Mouse (Mus musculus) thymus, adult 2 months (tissue): ENCODE results near the gene Nrgn. TPM values are rescaled to one million over a fixed set of nuclear protein-coding genes. Genes with fewer than 3 reads are reported as not detected.

Experiments used
- DNase-seq: peaks from one replicate; pipeline ENCODE4 v3.0.0; 2021
- H3K27ac ChIP-seq: fragments of 200-500 bp; 2 replicates; pipeline ENCODE4 v1.5.1; 2012; ENCODE audit warnings: low read length, control low read depth; ENCODE audit not compliant: control insufficient read depth, insufficient read depth
- H3K27me3 ChIP-seq: fragments of 200-500 bp; 2 replicates; pipeline ENCODE4 v1.6.1; 2012; ENCODE audit warnings: mild to moderate bottlenecking, low read length, moderate library complexity, mixed read lengths; ENCODE audit not compliant: control insufficient read depth, insufficient read depth
- H3K36me3 ChIP-seq: fragments of 200-500 bp; 2 replicates; pipeline ENCODE4 v1.6.1; 2012; ENCODE audit warnings: mild to moderate bottlenecking, low read length, moderate library complexity; ENCODE audit not compliant: control insufficient read depth, insufficient read depth
- H3K4me1 ChIP-seq: fragments of 200-500 bp; replicated peaks from 2 replicates; pipeline ENCODE4 v1.6.1; 2012; ENCODE audit warnings: low read length; ENCODE audit not compliant: control insufficient read depth, insufficient read depth
- H3K4me3 ChIP-seq: fragments of 200-500 bp; 2 replicates; pipeline ENCODE4 v1.5.1; 2012; ENCODE audit warnings: mild to moderate bottlenecking, low read length, control low read depth, moderate library complexity; ENCODE audit not compliant: control insufficient read depth, insufficient read depth
- CTCF ChIP-seq: fragments of 200-500 bp; IDR thresholded peaks from 2 replicates; pipeline ENCODE4 v1.5.1; 2012; ENCODE audit warnings: mild to moderate bottlenecking, control low read depth, low read length, moderate library complexity, borderline replicate concordance; ENCODE audit not compliant: control insufficient read depth, poor library complexity, insufficient read depth; ENCODE audit errors: extremely low read depth
- POLR2A ChIP-seq: fragments of 200-500 bp; IDR thresholded peaks from 2 replicates; pipeline ENCODE4 v1.6.1; 2012; ENCODE audit warnings: mild to moderate bottlenecking, low read length, control low read depth, moderate library complexity; ENCODE audit not compliant: control insufficient read depth, poor library complexity, insufficient read depth; ENCODE audit errors: extremely low read depth
- WGBS: fragments of 180-500 bp; shearing (Covaris S2); methylation state at CpG from one replicate; pipeline ENCODE4 v1.1.7; 2018; 5-methylcytosine and 5-hydroxymethylcytosine counted together
- polyA plus RNA-seq: library from polyadenylated mRNA; depleted of rRNA; stranded (reverse); fragments of >200 nt; gene quantifications from 2 replicates; pipeline ENCODE4 v1.2.3, GENCODE M21; 2012

Nrgn gene
- polyA plus RNA-seq, 1 experiment = 16.2 TPM

DNA sequence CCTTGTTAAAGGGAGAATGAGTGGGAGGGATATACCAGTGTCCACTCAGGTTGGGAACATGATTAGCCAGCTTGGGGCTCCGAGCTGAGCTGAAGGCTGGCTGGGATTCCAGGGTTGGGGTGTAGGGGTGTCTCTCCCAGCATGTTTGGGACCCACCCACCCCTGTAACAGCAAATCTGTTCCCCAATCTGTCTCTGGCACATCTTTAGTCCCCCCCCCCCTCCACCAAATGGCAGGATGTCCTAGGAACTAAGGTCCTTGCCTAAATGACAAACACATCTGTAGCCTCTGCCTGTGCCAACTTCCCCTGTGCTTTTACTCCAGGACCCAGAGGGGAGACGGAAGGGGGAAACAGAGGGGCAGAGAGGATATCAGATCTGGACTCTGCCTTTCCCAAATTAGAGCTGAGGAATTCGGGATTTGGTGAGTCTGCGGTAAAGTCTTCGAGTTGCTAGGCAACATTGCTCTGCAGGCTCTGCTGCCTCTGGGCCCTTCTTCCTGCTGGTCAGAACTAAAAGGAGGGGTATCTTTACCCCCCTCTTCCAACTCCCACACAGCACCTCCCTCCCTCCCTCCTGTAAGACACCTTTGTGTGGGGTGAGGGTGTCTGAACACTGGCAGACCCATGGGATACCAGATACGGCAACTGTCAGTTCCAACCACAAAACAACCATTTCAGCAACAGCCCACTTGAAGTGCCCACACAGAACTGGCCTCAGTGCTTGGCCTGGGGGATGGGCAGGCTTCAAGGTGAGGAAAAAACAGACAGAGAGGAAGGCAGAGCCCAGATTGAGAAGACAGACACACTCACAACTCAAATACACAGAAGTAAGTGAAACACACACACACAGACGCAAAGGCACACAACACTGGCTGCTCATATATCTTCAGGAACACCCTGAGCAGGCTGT is 2.4 kb upstream of the Nrgn start, which contains the start of gene Siae:
TSS of gene Siae (plus strand) at position 861 of the 911 bp plus-strand sequence.
- no peak for TF ChIP-seq CTCF
- TF ChIP-seq POLR2A = no peak
- Histone ChIP-seq H3K27ac (no peak within 1 kb of the TSS), H3K27me3 (no peaks in the 10 kb centered on the region), H3K36me3 (no peaks in the 10 kb centered on the region), H3K4me3 (no peak within 1 kb of the TSS), H3K4me1 (peaks cover 31% of the 10 kb centered on the region)
- DNase-seq = no peak
- 24% methylated on average over 7 of the region's 7 CpGs for WGBS

DNA sequence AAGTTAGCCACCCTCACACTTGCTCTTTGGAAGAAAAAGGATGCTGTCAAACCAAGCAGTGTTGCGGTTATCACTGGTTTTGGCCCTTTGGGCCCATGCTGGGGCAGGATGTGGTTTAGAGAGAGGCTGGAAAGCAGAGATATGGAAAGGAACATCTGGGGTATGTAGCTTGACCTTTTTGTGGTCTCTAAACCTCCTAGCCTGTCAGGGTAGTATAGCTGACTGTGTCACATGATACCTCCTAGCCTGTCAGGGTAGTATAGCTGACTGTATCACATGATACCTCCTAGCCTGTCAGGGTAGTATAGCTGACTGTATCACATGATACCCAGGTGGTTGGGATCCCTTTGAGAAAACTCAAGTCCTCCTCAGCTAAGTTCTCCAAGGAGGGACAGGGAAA is 1.6 kb upstream of the Nrgn start:
- Histone ChIP-seq H3K4me1 (peaks cover 31% of the 10 kb centered on the region), H3K36me3 (no peaks in the 10 kb centered on the region), H3K4me3 (no peak overlapping the region), H3K27ac (no peak overlapping the region), H3K27me3 (no peaks in the 10 kb centered on the region)
- no peak for DNase-seq
- WGBS = 8% methylated on average over 1 of the region's 1 CpGs
- no peak for TF ChIP-seq CTCF
- no peak for TF ChIP-seq POLR2A

DNA sequence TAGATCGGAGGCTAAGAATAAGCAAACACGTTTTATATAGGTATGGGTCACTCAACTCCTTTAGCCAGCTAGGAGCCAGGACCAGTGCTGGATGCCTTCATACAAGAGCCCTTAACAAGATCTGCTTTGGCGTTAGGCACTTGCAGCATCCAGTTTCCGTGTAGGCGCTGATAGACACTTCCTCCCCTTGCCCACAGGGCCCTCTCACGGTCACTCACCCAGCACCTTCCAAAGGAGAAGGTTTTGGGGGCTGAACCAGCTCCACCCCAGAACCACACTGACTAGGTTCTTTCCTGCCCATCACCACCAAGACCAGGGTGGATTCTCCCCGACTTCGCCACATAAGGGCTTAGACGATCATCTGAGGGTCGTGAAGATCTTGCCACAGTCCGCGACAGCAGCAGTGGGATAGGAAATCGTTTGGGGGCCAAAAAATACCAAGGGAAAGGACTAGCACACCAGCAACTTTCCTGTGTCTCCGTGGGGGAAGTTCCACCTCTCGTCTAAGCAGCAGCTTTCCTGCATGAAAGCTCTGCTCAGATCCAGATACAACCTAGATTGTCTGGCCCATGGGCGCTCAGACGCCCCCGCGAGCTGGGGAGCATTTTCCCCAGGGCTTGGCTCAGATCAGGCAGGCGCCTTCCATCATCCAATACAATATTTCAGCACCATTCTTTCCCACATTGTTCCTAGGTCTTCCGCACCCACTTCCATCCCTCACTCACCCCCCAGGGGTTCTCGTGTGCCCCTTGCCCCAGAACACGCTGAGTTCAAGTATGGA is 763 bp downstream of the Nrgn start:
- Histone ChIP-seq H3K36me3 (no peaks in the 10 kb centered on the region), H3K27ac (no peak overlapping the region), H3K4me1 (peaks cover 31% of the 10 kb centered on the region), H3K4me3 (peak overlapping the region; percentile 43), H3K27me3 (no peaks in the 10 kb centered on the region)
- no peak for DNase-seq
- WGBS = 3% methylated on average over 23 of the region's 23 CpGs
- TF ChIP-seq POLR2A (no peak), CTCF (no peak)

DNA sequence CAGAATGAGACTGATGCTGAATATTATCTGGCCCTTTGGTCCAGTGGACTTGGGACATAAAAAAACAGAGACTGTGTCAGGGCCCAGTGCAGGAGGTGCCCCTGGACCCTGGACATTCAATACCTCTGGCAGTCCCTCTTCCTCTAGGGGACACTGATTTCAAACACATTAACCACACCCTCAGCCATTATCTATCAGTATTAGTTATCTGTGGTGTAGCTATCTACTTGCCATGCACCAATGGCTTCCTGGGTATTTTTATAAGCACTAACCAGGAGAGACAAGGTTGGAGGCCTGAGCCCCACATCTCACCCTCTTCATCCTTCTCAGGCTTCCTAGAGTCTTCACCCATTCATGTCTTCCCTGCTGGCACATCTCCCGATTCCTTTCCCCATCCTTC is 2.3 kb downstream of the Nrgn start:
- WGBS = 89% methylated on average over 1 of the region's 1 CpGs
- TF ChIP-seq CTCF = no peak
- no peak for TF ChIP-seq POLR2A
- no peaks in the 10 kb centered on the region for H3K36me3 ChIP-seq
- peaks cover 28% of the 10 kb centered on the region for H3K4me1 ChIP-seq
- no peak for DNase-seq
- H3K27me3 ChIP-seq = no peaks in the 10 kb centered on the region
- no peak overlapping the region for H3K4me3 ChIP-seq
- H3K27ac ChIP-seq = no peak overlapping the region

DNA sequence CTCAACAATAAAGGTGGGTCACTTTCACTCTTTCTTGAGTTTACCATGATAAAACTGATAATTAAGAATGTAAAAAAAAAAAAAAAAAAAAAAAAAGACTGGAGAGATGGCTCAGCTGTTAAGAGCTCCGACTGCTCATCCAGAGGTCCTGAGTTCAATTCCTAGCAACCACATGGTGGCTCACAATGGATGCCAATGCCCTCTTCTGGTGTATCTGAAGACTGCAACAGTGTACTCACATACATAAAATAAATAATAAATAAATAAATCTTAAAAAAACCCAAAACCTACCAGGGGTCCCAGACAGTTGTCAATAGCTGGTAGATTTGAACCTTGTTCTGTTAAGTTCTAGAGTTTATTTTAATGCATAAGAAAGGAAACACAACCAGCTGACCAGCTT is 5.8 kb downstream of the Nrgn start:
- peaks cover 9% of the 10 kb centered on the region for H3K4me1 ChIP-seq
- TF ChIP-seq POLR2A = no peak
- no peak for TF ChIP-seq CTCF
- H3K27ac ChIP-seq = no peak overlapping the region
- H3K27me3 ChIP-seq = no peaks in the 10 kb centered on the region
- no peak overlapping the region for H3K4me3 ChIP-seq
- 100% methylated on average over 1 of the region's 1 CpGs for WGBS
- no peaks in the 10 kb centered on the region for H3K36me3 ChIP-seq
- DNase-seq = no peak

DNA sequence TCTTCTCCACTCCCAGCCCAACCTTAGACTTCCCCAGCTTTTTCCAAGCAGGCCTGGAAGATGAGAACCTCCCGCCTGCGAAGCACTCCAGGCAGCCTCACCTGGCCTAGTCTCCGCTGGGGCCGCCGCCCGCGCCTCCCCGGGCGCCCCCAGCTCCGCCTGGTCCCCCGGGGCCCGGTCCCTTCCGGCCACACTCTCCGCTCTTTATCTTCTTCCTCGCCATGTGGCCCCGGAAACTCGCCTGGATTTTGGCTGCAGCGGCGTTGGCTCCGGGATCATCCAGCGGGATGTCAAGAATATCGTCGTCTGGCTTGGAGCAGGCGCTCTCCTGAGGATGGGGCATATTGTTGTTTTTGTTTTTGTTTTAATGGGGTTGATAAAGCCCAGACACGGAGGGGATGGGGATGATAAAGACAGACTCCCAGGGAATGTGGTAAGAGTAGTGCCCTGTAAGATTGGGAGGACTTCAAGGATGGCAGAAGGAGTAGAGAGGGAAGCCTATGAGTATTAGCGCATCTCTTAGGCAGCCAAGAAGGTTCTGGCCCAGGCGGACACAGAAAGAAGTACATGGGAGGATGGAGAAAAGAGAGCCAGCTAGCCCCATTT is 6.8 kb downstream of the Nrgn start:
- TF ChIP-seq POLR2A (no peak), CTCF (no peak)
- Histone ChIP-seq H3K36me3 (no peaks in the 10 kb centered on the region), H3K27ac (no peak overlapping the region), H3K4me1 (0 out of 2 replicates have a peak, but pooled peaks cover 6% of the 10 kb centered on the region), H3K27me3 (no peaks in the 10 kb centered on the region), H3K4me3 (no peak overlapping the region)
- WGBS = 87% methylated on average over 27 of the region's 27 CpGs
- DNase-seq = no peak
